Mouse (Mus musculus): ENCODE results near the gene Metrnl.

GRCm38 (mm10) chr11:121706521-121707005, 5.2 kb downstream of the Metrnl start:
- TF ChIP-seq CTCF (IDR thresholded peaks at IDR 0.05; ENCODE audit: low read depth) (no peak), EP300 (IDR thresholded peaks at IDR 0.05; ENCODE audit: low read depth) (no peak)
